Mouse (Mus musculus) right cerebral cortex, postnatal 36 days (tissue): ENCODE data around the gene Gm13178.

Source experiments
- DNase-seq, 2 experiments: peaks; one replicate each; pipeline ENCODE4 v3.0.0; 2022; ENCODE audit warnings: low spot score in 2 of 2, mixed read lengths in 1 of 2

The Gm13178 gene

GRCm38 (mm10) chr4:144721304-144721703 is at the start of gene Gm13178:
Gene Gm13178, minus strand, starts transcription at chr4:144721404.
- no peak for DNase-seq

DNA sequence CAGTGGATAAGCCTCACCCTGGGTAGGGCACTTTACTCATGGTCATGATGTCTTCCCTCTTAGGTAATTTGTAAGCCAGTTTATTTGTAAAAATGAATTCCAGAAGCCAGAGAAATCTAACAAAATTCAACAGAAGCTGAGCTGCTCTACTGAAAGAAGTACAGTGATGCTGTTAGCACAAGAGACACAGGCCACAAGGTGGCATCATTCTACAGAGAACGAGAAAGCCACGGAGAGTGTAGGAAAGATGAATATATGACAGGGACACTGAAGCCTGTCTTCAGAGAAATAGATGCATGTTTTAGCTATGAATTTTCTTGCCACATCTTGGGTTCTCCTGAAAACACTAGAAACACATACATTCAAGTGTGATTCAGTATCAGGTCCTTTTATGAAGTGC is 44.5 kb upstream of the Gm13178 start:
- DNase-seq = peak; percentile 9 to 26

GRCm38 (mm10) chr4:144749139-144749538 is 27.9 kb upstream of the Gm13178 start:
- DNase-seq = no peak

GRCm38 (mm10) chr4:144719691-144720090 is 1.5 kb downstream of the Gm13178 start:
- DNase-seq = no peak

DNA sequence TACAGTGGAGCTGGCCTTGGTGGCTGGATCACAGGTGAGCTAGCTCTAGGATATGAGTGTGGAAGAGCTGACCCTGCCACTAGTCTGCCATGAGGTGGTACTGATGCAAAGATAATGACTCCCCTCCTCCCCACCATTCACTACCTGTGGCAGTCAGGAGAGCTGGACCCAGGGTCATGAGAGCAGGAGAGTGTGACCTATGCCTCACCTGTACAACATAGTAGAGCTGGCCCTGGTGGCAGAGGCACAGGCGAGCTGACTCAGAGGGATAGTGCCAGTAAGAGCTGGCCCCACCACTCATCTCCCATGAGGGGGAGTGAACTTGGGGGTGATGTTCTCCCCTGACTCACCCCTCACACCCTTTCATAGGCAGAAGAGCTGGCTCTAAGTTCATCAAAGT is 2.9 kb downstream of the Gm13178 start:
- DNase-seq = no peak

DNA sequence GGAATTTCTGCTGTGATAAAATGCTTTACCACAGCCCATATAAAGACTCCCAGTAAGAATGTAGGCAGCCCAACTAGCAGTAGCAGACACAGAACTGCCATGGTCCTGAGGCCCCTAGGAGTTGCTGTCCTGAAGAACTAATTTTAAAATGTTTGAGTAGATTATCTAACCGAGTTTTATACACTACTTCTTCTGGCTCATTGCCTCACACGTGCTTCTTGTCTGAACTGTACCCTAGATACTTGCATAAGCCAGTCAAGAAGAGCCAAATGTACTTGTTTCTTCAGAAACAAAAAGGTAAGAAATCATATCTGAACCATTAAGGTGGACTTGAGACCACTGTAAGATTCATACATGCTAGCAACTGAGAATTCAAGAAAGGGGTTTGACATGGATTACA is 34.9 kb downstream of the Gm13178 start, which contains the start of gene Gm436:
Gene Gm436 (minus strand): TSS at position 101 of the 400 bp plus-strand sequence.
- no peak for DNase-seq
